ENCODE assay signal across 14 mouse cellular contexts in genomic region chr7:66547694-66548093, GRCm38 (mm10).
"Had no signal": no experiment of that assay in that cellular context is flagged by ENCODE, and none has a peak within 500 bp of the region (broad histone marks: within the 10 kb centered on the region; RNA-seq: fewer than 3 reads in every experiment).

No protein-coding gene starts in this region.

- DNase-seq: liver, postnatal 0 days; lung, adult 2 months; lung, postnatal 4 days; midbrain, embryonic 14.5 days; retina, postnatal 1 day; right cerebral cortex, adult 18-20 months; right cerebral cortex, postnatal 25 days; right cerebral cortex, postnatal 4 days; spleen, adult 18-20 months; thymus, adult 18-20 months; thymus, postnatal 25 days; thymus, postnatal 4 days had no signal

- ATAC-seq: liver, postnatal 0 days; lung, postnatal 0 days; midbrain, embryonic 16.5 days had no signal
